Mouse (Mus musculus) lung, embryonic 15.5 days (tissue): ENCODE measurements at regions not wholly inside any gene's neighbourhood (a gene's known extent, or its start where the extent isn't known, plus 50 kb on each side); places are given as distances from the start of the nearest gene placed in this dataset.

ENCODE experiments used
- ATAC-seq: fragments of 200-750 bp; cut with Nextera tagmentation; 2 replicates; pipeline ENCODE4 v1.8.0; 2017; ENCODE audit warnings: moderate number of reproducible peaks, borderline replicate concordance; ENCODE audit not compliant: low FRiP score, low TSS enrichment; ENCODE audit errors: extremely low read depth
- H3K27ac ChIP-seq: fragments of 300-500 bp; sonication (generic); 2 replicates; pipeline ENCODE4 v1.5.1; 2015; ENCODE audit warnings: moderate library complexity, mild to moderate bottlenecking, inconsistent platforms
- H3K27me3 ChIP-seq: fragments of 300-500 bp; sonication (generic); 2 replicates; pipeline ENCODE4 v1.6.1; 2015; ENCODE audit warnings: inconsistent platforms
- H3K36me3 ChIP-seq: fragments of 300-500 bp; sonication (generic); 2 replicates; pipeline ENCODE4 v1.6.1; 2015; ENCODE audit warnings: inconsistent platforms
- H3K4me1 ChIP-seq: fragments of 300-500 bp; sonication (generic); 2 replicates; pipeline ENCODE4 v1.6.1; 2015; ENCODE audit warnings: inconsistent platforms
- H3K4me2 ChIP-seq: fragments of 300-500 bp; sonication (generic); 2 replicates; pipeline ENCODE4 v1.6.1; 2015; ENCODE audit warnings: inconsistent platforms, mild to moderate bottlenecking, moderate library complexity
- H3K4me3 ChIP-seq: fragments of 300-500 bp; sonication (generic); 2 replicates; pipeline ENCODE4 v1.5.1; 2015; ENCODE audit warnings: mild to moderate bottlenecking, inconsistent platforms
- H3K9ac ChIP-seq: fragments of 300-500 bp; sonication (generic); 2 replicates; pipeline ENCODE4 v1.6.1; 2015; ENCODE audit warnings: inconsistent platforms
- H3K9me3 ChIP-seq: fragments of 300-500 bp; sonication (generic); 2 replicates; pipeline ENCODE4 v1.6.1; 2016; ENCODE audit warnings: inconsistent platforms
- WGBS: fragments of 180-500 bp; shearing (Covaris S2); methylation state at CpG from one replicate; pipeline ENCODE4 v1.1.7; 2015; 5-methylcytosine and 5-hydroxymethylcytosine counted together

DNA sequence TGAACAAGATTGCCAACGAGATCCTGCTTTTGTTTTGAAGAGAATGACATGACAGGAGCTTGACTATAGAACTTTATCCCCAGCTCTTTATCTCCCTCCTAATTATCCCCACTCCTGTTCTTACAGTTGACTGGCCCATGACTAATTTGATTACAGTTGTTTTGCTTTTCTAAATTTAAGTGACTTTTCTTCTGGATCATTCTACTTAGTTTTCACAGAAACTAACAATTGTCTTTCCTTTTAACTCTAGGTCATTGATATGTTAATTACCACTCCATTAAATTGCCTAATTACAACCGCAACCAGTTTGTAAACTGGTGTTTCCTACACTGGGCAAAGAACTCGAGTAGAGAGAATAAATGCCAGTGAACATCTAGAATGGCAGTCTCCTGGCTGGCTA, 485.3 kb upstream of the Nbea start:
- H3K4me1 ChIP-seq, result no peaks in the 10 kb centered on the region
- H3K9me3 ChIP-seq, result no peaks in the 10 kb centered on the region
- H3K4me3 ChIP-seq, result no peak overlapping the region
- H3K9ac ChIP-seq, result no peak overlapping the region
- H3K27ac ChIP-seq, result no peak overlapping the region
- no peak overlapping the region for H3K4me2 ChIP-seq
- no peaks in the 10 kb centered on the region for H3K36me3 ChIP-seq
- no peaks in the 10 kb centered on the region for H3K27me3 ChIP-seq
- ATAC-seq, result no peak
- 58% methylated on average over 3 of the region's 3 CpGs for WGBS

DNA sequence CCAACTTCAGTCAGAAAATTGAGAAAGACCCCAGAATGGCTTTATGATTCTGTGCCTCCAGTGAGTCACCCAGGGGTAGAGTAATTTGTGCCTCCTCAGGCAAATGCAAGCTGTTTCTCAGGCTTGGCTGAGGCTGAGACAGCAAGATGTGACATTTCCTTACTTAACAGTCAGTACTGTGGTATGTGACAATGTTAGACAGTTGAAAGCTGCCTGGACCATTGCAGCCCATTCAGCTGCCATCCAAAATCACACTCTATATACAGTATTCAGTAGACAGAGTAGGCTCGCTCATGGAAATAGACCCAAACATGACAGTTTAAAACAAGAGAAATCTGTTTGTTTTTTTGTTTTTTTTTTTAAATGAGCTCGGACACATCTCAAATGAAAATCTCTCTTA, 477.1 kb upstream of the Nbea start:
- H3K9me3 ChIP-seq, result no peaks in the 10 kb centered on the region
- H3K27me3 ChIP-seq, result no peaks in the 10 kb centered on the region
- WGBS, result 87% methylated on average over 2 of the region's 2 CpGs
- no peak overlapping the region for H3K4me2 ChIP-seq
- ATAC-seq, result no peak
- no peaks in the 10 kb centered on the region for H3K4me1 ChIP-seq
- H3K9ac ChIP-seq, result no peak overlapping the region
- no peak overlapping the region for H3K27ac ChIP-seq
- no peaks in the 10 kb centered on the region for H3K36me3 ChIP-seq
- no peak overlapping the region for H3K4me3 ChIP-seq

DNA sequence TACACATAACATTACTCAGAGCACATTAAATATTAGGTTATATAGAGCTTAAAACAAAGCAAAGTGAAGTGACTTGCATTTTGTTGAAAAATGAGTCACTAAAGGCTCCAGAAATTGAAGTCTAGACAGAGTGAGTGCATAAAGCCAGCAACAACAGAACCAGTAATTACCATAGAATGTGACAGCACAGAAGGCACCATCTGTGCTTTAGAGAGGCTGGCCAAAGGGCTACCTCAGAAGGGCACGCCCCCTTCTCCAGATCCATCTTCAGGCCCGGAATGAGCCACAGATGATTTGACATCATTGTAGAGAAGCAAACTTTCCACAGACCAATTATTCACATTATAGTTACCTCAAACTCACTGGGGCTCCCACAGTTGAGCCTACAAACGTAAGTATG, 463.8 kb upstream of the Nbea start:
- 69% methylated on average over 3 of the region's 3 CpGs for WGBS
- no peaks in the 10 kb centered on the region for H3K27me3 ChIP-seq
- no peak overlapping the region for H3K4me3 ChIP-seq
- H3K27ac ChIP-seq, result no peak overlapping the region
- H3K4me2 ChIP-seq, result no peak overlapping the region
- H3K36me3 ChIP-seq, result no peaks in the 10 kb centered on the region
- no peak overlapping the region for H3K9ac ChIP-seq
- no peaks in the 10 kb centered on the region for H3K4me1 ChIP-seq
- ATAC-seq, result no peak
- no peaks in the 10 kb centered on the region for H3K9me3 ChIP-seq
